Mouse (Mus musculus): ENCODE data around the gene Epo. TPM values are rescaled to one million over a fixed set of nuclear protein-coding genes. Genes with fewer than 3 reads are reported as not detected.

The Epo gene
- not detected in 2 replicates for polyA plus RNA-seq (2012; ENCODE audit: low replicate concordance)

DNA sequence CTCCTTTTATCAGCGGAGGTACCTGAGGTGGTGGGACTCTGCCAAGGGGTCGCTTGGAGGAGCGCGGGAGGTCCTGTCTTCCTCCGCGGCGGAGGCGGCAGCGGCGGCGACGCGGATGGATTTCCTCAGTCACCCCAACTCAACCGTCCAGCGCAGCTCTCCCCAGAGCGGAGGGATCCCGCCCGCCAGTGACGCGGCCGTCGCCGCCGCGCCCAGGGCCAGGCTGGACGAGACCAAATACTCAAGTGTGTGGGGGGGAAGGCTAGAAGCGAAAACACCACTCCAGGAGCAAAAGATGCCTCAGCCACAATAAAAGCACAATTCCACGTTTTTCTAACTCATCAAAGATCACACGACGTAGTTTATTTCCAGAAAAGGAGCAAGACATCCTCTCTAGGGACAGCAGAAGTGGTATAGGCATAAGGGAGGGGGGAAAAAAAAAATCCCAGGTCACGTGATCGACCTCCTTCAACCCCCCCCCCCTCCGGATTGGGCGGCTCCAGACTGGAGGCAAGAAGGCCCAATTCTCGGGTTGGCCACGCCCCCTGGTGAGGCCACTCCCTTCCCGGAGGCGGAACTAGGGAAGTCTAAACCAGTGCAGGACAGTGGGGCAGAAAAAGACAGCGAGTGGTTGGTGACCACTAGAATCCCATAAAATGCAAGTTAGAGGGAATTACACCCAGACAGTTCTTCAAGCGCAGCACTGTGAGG, at the start of gene Epo, which contains the start of gene Gnb2:
Epo (minus strand) TSS at position 126 of the 711 bp plus-strand sequence.
Gnb2 (minus strand) TSS at position 394 of the 711 bp plus-strand sequence.

DNA sequence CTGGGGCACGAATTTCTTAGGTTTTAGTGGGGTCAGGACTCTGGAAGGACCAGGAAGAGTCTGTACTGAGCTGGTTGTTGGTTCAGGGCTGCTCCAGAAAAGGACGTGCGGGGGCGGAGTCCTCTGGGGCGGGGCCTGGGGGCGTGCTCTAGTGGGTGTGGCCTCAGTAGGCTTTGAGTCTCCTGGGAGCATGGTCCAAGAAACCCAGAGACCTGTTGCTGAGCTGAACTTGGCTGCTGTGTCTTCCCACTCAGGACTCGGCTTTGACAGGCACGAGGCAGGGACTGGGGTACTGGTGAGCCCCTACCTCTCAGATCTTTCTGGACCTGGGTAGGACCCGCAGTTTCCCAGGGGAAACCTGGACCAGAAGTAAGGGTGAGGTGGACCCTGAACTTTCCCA, 36.6 kb upstream of the Epo start, which contains the start of gene Tfr2:
Tfr2 (plus strand) TSS at position 176 of the 400 bp plus-strand sequence.

DNA sequence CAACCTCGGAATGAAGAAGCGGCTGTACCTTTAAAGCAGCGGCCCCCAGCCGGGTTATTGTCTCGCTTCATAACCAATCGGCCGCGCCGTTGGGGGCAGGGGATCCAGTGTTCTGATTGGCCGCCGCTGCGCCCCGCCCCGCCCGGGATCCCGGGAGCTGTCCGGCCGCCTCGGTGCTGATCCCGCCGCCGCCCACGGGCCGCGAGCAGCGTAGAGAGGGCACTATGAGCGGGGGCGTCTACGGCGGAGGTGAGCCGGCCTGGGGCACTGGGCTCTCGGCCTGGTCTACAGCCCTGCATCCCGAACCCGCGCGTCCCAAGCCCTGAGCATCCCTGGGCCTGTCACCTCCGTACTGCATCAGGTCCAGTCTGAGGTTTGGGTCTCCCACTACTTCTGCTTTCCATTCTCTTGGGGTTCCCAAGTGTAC, 20.4 kb upstream of the Epo start, which contains the start of gene Actl6b:
Actl6b (plus strand) TSS at position 107 of the 427 bp plus-strand sequence.

DNA sequence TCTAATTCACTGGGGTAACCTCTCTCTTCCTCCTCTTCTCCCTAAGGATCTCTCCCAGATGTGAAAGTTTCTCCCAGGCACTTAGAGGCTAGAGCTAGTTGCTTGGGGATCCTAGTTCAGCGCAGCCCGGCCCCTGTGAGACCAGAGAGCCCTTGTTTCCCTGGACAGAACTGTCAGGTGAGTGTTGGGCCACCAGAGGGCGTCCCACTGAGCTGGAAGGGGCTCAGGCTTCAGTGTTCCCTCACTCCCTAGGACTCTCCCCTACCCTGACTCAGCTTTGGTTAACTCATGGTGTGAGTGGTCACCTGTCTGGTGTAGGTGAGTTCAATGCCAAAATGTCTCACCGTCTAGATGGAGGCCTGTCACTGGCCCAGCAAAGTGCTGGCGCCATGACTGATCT, 14.6 kb downstream of the Epo start, which contains the start of gene Gigyf1:
Gigyf1 (plus strand) TSS at position 113 of the 400 bp plus-strand sequence.

DNA sequence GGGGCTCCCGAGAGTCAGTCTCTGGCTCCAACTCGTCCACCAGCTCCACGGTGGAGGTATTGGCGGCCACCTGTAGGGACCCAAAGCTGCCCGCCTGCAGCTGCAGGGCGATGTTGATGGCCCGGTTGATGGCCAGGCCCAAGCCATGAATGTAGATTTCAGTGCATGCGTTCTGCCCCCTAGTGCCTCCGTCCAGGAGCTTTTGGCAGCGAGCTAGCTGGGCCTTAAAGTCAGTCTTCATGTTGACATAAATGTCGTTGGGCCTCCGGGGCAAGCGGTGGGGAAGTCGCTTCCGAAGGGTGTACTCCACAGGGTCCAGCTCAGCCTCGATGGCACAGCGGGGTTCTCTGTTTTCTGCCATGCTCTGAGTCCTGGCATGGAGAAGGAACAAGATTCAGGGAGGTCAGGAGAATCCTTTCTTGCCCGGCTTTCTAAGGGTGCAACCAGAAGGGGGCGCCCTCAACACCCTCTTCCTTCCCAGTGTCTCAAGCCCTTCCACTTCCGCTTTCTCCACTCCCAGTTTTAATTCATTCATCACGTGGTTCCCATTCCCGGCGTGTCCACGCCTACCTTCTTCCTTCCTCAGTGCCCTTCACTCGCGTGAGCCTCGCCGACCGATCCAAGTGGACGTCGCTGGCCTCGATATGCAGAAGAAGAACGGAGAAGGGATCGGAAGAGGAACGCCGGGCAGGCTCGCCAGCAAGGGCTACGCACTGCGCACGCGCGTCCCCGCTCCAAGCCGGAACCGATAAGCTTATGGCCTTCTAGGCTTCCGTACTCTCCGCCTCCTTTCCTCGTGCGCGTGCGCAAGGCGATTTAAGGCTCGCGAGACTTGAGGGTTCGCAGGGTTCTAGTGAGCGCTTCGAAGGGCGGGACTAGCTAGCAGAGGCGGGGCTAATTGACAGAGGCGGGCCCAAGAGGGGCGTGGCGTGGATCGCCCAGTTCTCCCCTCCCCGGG, 31.1 kb downstream of the Epo start, which contains the start of gene Pop7:
Pop7 (minus strand) TSS at position 810 of the 958 bp plus-strand sequence.

DNA sequence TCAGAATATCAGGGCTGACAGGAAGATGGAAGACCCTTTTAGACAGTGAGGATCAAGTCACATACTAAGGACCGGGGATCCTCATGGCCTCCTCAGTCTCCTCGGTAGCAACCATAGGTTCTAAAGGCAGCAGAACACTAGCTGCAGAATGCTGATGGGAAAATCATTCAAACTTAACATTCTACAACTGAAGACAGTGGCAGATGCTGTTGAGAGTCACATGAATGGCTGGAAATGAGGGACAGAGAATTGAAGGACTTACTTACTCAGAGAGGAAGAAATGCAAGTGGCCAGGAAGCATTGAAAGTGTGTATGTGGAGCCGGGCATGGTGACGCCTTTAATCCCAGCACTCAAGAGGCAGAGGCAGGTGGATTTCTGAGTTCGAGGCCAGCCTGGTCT, 56.1 kb downstream of the Epo start, which contains the start of gene Zan:
Zan (minus strand) TSS at position 101 of the 400 bp plus-strand sequence.

Other genes with a start within 250 kb of the Epo start
- gene Ache, start 245.7 kb downstream of the Epo start, polyA plus RNA-seq (2012; ENCODE audit: low replicate concordance) = 3.0 and 24.8 TPM in 2 replicates
- 3.3 and 10.5 TPM in 2 replicates for gene Ufsp1, start 238.6 kb downstream of the Epo start, polyA plus RNA-seq (2012; ENCODE audit: low replicate concordance)
- 292 and 329 TPM in 2 replicates for gene Srrt, start 225.6 kb downstream of the Epo start, polyA plus RNA-seq (2012; ENCODE audit: low replicate concordance)
- 8.5 and 16.7 TPM in 2 replicates for gene Trip6, start 218.8 kb downstream of the Epo start, polyA plus RNA-seq (2012; ENCODE audit: low replicate concordance)
- gene Slc12a9, start 199.6 kb downstream of the Epo start, polyA plus RNA-seq (2012; ENCODE audit: low replicate concordance) = 19.9 and 21.4 TPM in 2 replicates
- 0.77 and 1.5 TPM in 2 replicates for gene Ephb4, start 183.1 kb downstream of the Epo start, polyA plus RNA-seq (2012; ENCODE audit: low replicate concordance)
- gene Zan, start 56.2 kb downstream of the Epo start, polyA plus RNA-seq (2012; ENCODE audit: low replicate concordance) = 0.27 and 1.3 TPM in 2 replicates
- 22.2 and 55.1 TPM in 2 replicates for gene Pop7, start 30.7 kb downstream of the Epo start, polyA plus RNA-seq (2012; ENCODE audit: low replicate concordance)
- gene Gigyf1, start 14.7 kb downstream of the Epo start, polyA plus RNA-seq (2012; ENCODE audit: low replicate concordance) = 93.0 and 157 TPM in 2 replicates
- gene Gnb2, start 268 bp upstream of the Epo start, polyA plus RNA-seq (2012; ENCODE audit: low replicate concordance) = 466 and 724 TPM in 2 replicates
- not detected in 2 replicates for gene Actl6b, start 20.3 kb upstream of the Epo start, polyA plus RNA-seq (2012; ENCODE audit: low replicate concordance)
- gene Tfr2, start 36.6 kb upstream of the Epo start, polyA plus RNA-seq (2012; ENCODE audit: low replicate concordance) = 2.0 and 13.3 TPM in 2 replicates
- 343 and 978 TPM in 2 replicates for gene Mospd3, start 67.8 kb upstream of the Epo start, polyA plus RNA-seq (2012; ENCODE audit: low replicate concordance)
- 2.0 and 8.5 TPM in 2 replicates for gene Pcolce, start 80.5 kb upstream of the Epo start, polyA plus RNA-seq (2012; ENCODE audit: low replicate concordance)
- gene Fbxo24, start 95.8 kb upstream of the Epo start, polyA plus RNA-seq (2012; ENCODE audit: low replicate concordance) = 0.09 and 0.20 TPM in 2 replicates
- 391 and 723 TPM in 2 replicates for gene Lrch4, start 95.9 kb upstream of the Epo start, polyA plus RNA-seq (2012; ENCODE audit: low replicate concordance)
- gene Gm20605, start 95.9 kb upstream of the Epo start, polyA plus RNA-seq (2012; ENCODE audit: low replicate concordance) = 44.7 and 56.6 TPM in 2 replicates
- 167 and 231 TPM in 2 replicates for gene Sap25, start 108.1 kb upstream of the Epo start, polyA plus RNA-seq (2012; ENCODE audit: low replicate concordance)
- gene Irs3, start 112.5 kb upstream of the Epo start, polyA plus RNA-seq (2012; ENCODE audit: low replicate concordance) = 0.17 and 0.21 TPM in 2 replicates
- gene Agfg2, start 151.5 kb upstream of the Epo start, polyA plus RNA-seq (2012; ENCODE audit: low replicate concordance) = 41.0 and 59.6 TPM in 2 replicates
- 3.5 and 11.1 TPM in 2 replicates for gene Nyap1, start 208.4 kb upstream of the Epo start, polyA plus RNA-seq (2012; ENCODE audit: low replicate concordance)
- gene Tsc22d4, start 212.5 kb upstream of the Epo start, polyA plus RNA-seq (2012; ENCODE audit: low replicate concordance) = 642 and 1,190 TPM in 2 replicates
- gene Ppp1r35, start 245.6 kb upstream of the Epo start, polyA plus RNA-seq (2012; ENCODE audit: low replicate concordance) = 82.7 and 175 TPM in 2 replicates